Mouse (Mus musculus): ENCODE measurements around the gene Cabp2. TPM values are rescaled to one million over a fixed set of nuclear protein-coding genes. Genes with fewer than 3 reads are reported as not detected.
"Not testable (repeated sequence)": the region's sequence is repeated elsewhere in the genome, so short reads cannot be mapped to it uniquely, and the experiment has no call there.

The Cabp2 gene
- polyA plus RNA-seq, 1 experiment from 2014 or later = not detected

DNA sequence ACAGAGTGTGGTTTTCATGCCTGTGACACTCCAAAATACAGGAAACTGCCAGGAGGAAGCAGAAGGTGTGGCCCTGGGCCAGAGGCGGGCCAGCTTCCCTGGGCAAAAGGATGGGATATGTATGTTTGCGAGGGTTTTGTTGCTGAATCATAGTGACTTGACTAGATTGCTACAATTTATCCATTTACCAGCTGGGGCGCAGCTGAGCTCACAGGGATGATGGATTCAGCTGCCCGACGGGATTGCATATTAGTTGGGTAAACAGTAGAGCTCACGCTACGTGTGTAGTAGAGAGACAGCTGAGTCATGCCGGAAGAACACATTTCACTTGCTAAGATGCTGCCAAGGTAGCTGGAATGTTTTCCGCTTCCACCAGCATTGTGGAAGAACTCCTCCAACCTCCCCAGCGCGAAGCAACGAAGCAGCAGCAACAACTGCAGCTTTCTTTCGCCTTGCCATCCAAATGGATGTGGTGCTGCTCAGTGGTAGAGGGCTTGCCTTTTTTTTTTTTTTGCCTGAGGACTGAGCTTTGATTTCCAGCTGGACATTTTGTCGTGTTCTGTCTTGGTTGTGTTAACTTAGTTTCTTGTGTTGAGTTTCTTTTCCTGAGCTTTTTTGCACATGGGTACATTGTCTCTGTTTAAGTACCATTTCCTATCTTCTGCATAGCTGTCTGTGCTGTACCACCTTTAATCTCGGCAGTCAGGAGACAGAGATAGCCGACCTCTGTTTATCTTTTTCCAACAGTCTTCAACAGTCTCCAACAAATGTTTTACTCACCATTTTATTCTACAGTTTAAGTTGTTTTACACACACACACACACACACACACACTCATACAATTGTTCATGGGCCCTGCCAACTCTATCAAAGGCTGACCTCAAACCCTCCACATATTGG is 35.2 kb upstream of the Cabp2 start, which contains the start of gene Gstp2:
Gstp2 (minus strand) TSS at position 58 of the 900 bp plus-strand sequence.
- no peak for ATAC-seq (ENCODE audit: insufficient number of reproducible peaks, insufficient read depth, low FRiP score, low TSS enrichment, low read depth)
- Histone ChIP-seq H3K27me3 (no peaks in the 10 kb centered on the region), H3K4me2 (no peak within 1 kb of the TSS), H3K9me3 (peaks cover 3% of the 10 kb centered on the region; the same call in 1 of the 2 replicates), H3K4me1 (replicated peaks) (no peaks in the 10 kb centered on the region), H3K9ac (replicated peaks) (no peak within 1 kb of the TSS), H3K36me3 (no peaks in the 10 kb centered on the region), H3K27ac (0 out of 2 replicates have a peak within 1 kb of the TSS, but pooled peaks have one; percentile 4), H3K4me3 (replicated peaks) (no peak within 1 kb of the TSS)
- 64% methylated on average over 16 of the region's 16 CpGs for WGBS

DNA sequence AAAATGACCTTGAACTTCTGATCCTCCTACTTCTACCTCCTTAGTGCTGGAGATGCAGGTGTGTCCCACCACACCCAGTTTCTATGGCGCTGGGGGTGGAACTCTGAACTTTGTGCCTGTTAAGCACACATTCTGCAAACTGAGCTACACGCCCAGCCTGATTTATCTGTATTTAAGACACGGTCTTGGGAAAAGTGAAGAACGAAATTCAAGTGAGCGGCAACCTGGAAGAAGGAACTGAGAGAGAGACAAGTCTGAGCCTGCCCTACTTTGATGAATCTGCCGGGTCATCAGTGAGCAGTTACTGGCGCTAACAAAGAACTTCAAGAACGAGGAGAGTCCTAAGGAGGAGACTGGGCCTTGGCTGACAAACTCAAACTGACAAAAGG is 34.5 kb upstream of the Cabp2 start:
- Histone ChIP-seq H3K9me3 (peaks cover 3% of the 10 kb centered on the region; the same call in 1 of the 2 replicates), H3K4me1 (replicated peaks) (no peaks in the 10 kb centered on the region), H3K27me3 (no peaks in the 10 kb centered on the region), H3K36me3 (no peaks in the 10 kb centered on the region), H3K9ac (replicated peaks) (no peak overlapping the region), H3K4me3 (replicated peaks) (no peak overlapping the region), H3K27ac (0 out of 2 replicates have a peak overlapping the region, but pooled peaks have one; percentile 4), H3K4me2 (no peak overlapping the region)
- ATAC-seq (ENCODE audit: insufficient number of reproducible peaks, insufficient read depth, low FRiP score, low TSS enrichment, low read depth) = no peak
- WGBS = 75% methylated on average over 8 of the region's 8 CpGs

DNA sequence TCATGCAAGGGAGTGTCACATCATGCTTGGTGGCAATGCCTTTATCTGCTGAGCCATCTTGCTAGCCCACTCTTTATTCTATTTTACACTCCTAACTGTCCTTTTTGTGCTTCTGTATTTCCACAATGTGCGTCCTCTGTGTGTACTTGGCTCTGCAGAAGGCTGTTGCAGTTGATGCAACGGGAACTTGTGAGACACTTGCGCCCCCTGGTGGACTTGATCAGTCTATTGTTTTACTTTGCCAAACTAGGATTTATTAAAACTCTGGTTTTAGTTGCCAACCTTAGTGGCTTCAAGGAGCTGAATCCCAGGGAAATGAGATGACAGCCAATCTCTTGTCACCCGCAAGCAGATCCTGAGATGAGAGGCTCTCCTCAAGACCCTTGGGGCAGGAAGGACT is 33.5 kb upstream of the Cabp2 start:
- no peak for ATAC-seq (ENCODE audit: insufficient number of reproducible peaks, insufficient read depth, low FRiP score, low TSS enrichment, low read depth)
- Histone ChIP-seq H3K36me3 (no peaks in the 10 kb centered on the region), H3K4me2 (no peak overlapping the region), H3K27ac (no peak overlapping the region), H3K4me1 (replicated peaks) (no peaks in the 10 kb centered on the region), H3K9me3 (peaks cover 3% of the 10 kb centered on the region; the same call in 1 of the 2 replicates), H3K27me3 (no peaks in the 10 kb centered on the region), H3K9ac (replicated peaks) (no peak overlapping the region), H3K4me3 (replicated peaks) (no peak overlapping the region)
- 20% methylated on average over 4 of the region's 4 CpGs for WGBS

DNA sequence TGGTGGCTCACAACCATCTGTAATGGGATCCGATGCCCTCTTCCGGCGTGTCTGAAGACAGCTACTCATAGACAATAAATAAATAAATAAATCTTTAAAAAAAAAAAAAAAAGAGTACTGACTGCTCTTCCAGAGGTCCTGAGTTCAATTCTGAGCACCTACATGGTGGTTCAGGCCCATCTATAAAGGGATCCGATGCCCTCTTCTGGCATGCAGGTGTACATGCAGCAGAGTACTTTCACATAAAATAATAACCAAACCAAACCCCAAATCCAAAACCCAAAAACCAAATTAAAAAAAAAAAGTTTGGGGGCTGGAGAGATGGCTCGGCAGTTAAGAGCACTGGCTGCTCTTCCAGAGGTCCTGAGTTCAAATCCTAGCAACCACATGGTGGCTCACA is 32.3 kb upstream of the Cabp2 start:
- H3K4me1 ChIP-seq (replicated peaks); H3K27me3 ChIP-seq; H3K36me3 ChIP-seq; H3K27ac ChIP-seq; H3K4me3 ChIP-seq (replicated peaks); H3K4me2 ChIP-seq; H3K9me3 ChIP-seq; H3K9ac ChIP-seq (replicated peaks); ATAC-seq (ENCODE audit: insufficient number of reproducible peaks, insufficient read depth, low FRiP score, low TSS enrichment, low read depth): not testable (repeated sequence)
- 81% methylated on average over 5 of the region's 5 CpGs for WGBS

DNA sequence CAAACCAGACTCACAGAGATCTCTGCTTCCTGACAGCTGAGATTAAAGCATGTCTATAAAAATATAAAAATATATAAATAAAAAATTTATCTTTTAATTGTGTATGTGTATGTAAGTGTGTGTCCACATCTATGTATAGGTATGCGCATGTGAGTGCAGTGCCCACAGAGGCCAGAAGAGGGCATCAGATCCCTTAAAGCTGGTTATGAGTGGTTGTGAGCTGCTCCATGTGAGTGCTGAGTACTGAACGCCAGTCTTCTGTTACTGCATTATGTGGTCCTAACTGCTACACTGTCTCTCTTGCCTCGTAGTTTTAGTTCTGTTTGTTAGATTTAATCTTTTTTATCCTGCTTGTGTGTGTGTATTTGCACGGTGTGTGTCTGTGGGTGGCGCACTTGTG is 30.4 kb upstream of the Cabp2 start:
- Histone ChIP-seq H3K4me1 (replicated peaks) (no peaks in the 10 kb centered on the region), H3K36me3 (no peaks in the 10 kb centered on the region), H3K4me2 (no peak overlapping the region), H3K4me3 (replicated peaks) (no peak overlapping the region), H3K27me3 (no peaks in the 10 kb centered on the region), H3K9ac (replicated peaks) (no peak overlapping the region), H3K9me3 (peaks cover 3% of the 10 kb centered on the region; the same call in 1 of the 2 replicates), H3K27ac (no peak overlapping the region)
- no peak for ATAC-seq (ENCODE audit: insufficient number of reproducible peaks, insufficient read depth, low FRiP score, low TSS enrichment, low read depth)
- 92% methylated on average over 5 of the region's 5 CpGs for WGBS

DNA sequence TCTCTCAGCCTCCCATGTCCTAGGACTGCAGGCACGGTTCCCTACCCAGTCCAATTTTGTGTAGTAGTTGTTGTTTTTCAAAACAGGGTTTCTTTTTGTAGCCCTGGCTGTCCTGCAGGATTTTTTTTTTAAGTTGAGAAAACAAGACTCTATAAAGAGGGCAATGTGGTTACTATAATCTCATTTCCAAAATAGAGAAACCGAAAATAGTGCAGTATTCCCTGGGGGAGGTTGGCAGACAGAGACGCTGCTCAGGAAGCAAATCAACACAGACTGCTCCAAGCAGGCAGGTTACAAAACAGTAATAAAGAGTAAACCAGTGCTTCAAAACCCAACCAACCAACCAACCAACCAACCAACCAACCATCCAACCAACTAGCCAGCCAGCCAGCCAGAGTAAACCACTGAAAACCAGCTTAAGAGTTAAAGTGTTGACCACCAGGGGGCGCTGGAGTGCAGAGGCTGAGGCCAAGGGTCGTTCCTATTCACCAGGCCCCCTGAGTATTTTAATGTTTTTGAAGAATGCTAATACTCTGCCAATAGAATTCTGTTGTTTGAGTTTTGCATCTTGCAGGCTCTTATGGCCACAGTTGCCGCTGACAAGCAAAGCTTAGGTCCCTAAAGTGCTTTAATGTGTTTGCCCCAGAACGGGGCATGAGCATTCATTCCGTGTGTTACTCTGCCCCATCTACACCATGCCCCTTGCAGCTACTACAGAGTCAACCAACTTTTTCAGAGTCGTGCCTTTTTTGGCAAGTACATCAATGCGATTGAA is 29.4 kb upstream of the Cabp2 start:
- Histone ChIP-seq H3K27me3 (no peaks in the 10 kb centered on the region), H3K4me1 (replicated peaks) (no peaks in the 10 kb centered on the region), H3K9ac (replicated peaks) (no peak overlapping the region), H3K36me3 (no peaks in the 10 kb centered on the region), H3K4me3 (replicated peaks) (no peak overlapping the region), H3K9me3 (peaks cover 3% of the 10 kb centered on the region; the same call in 1 of the 2 replicates), H3K27ac (no peak overlapping the region), H3K4me2 (no peak overlapping the region)
- WGBS = 55% methylated on average over 10 of the region's 10 CpGs
- no peak for ATAC-seq (ENCODE audit: insufficient number of reproducible peaks, insufficient read depth, low FRiP score, low TSS enrichment, low read depth)

DNA sequence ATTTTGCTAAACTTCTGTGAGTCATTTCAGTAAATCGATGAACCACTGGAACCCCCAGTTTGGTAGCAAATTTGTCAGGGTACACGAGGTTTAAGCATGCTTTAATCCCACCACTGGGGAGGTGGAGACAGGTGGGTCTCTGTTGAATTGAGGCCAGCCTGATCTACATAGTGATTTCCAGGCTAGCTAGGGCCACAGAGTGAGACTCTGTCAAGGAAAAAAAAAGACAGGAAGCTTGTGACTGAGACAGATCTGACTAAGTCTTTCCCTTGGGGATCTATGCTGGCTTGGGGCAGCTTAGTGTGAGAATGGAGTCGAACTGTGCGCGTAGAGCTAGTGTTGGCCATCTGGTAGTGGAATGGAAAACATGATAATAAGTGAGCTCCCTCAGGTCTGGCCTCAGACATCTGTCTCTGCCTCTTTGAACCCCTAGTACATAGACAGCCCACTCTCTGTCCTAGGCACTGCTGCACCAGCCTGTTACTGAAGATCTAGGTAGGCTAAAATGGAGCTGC is 28.8 kb upstream of the Cabp2 start:
- Histone ChIP-seq H3K4me1 (replicated peaks) (no peaks in the 10 kb centered on the region), H3K9me3 (peaks cover 3% of the 10 kb centered on the region; the same call in 1 of the 2 replicates), H3K27ac (no peak overlapping the region), H3K9ac (replicated peaks) (no peak overlapping the region), H3K4me2 (no peak overlapping the region), H3K27me3 (no peaks in the 10 kb centered on the region), H3K36me3 (no peaks in the 10 kb centered on the region), H3K4me3 (replicated peaks) (no peak overlapping the region)
- ATAC-seq (ENCODE audit: insufficient number of reproducible peaks, insufficient read depth, low FRiP score, low TSS enrichment, low read depth) = no peak
- WGBS = 85% methylated on average over 5 of the region's 5 CpGs

DNA sequence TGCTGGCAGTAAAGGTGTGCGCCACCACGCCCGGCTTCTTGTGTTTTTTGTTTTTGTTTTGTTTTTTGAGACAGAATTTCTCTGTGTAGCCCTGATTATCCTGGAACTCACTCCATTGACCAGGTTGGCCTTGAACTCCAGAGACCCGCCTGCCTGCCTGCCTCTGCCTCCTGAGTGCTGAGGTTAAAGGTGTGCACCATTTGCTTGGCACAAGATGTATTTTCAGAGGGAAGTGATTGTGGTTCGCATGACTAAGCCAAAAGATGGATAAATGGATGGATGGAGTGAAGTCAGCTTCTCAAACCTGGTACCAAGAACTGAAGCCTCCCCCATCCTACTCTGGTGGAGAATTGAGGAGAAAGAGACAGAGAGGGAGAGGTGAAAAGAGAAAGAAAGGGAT is 26.8 kb upstream of the Cabp2 start:
- no peaks in the 10 kb centered on the region for H3K36me3 ChIP-seq
- no peak overlapping the region for H3K4me2 ChIP-seq
- 86% methylated on average over 5 of the region's 5 CpGs for WGBS
- H3K4me1 ChIP-seq (replicated peaks) = no peaks in the 10 kb centered on the region
- no peak overlapping the region for H3K9ac ChIP-seq (replicated peaks)
- H3K4me3 ChIP-seq (replicated peaks) = no peak overlapping the region
- no peak overlapping the region for H3K27ac ChIP-seq
- H3K27me3 ChIP-seq = no peaks in the 10 kb centered on the region
- H3K9me3 ChIP-seq = peaks cover 3% of the 10 kb centered on the region; the same call in 1 of the 2 replicates
- no peak for ATAC-seq (ENCODE audit: insufficient number of reproducible peaks, insufficient read depth, low FRiP score, low TSS enrichment, low read depth)

DNA sequence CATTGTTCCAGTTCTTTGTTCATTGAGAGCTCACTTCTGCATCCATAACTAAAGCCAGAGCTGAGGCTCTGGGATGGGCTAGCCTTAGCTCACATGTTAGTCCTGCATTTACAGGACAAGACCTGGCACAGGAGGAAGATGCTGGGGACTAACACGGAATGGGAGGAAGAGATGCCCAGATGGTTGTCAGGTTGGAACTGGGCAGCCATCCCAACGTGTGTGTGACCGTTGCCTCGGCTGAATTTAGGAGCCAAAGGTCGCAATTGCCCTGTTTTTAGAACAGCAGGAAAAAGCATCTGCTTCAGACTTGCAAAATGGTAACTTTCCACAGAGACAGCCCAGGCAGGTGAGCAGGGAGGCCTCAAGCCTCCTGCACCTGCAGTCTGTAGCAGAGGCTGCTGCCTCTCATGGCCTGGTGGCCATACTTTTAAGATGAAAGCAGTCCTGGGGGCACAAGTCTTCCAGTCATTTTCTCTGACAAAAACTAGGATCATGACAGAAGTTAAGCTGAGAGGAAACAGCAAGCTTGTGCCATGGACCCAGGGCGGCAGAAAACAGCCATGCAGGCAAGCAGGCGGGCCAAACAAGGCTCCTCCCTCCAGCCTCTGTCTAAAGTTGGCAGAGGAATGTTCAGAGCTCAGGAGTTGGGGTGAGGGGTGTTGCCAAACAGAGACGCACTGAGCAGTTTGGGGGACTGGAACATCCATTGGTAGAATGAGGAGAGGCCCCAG is 26.0 kb upstream of the Cabp2 start:
- Histone ChIP-seq H3K9ac (replicated peaks) (no peak overlapping the region), H3K4me1 (replicated peaks) (no peaks in the 10 kb centered on the region), H3K4me2 (no peak overlapping the region), H3K27ac (no peak overlapping the region), H3K27me3 (no peaks in the 10 kb centered on the region), H3K36me3 (no peaks in the 10 kb centered on the region), H3K4me3 (replicated peaks) (no peak overlapping the region), H3K9me3 (peaks cover 3% of the 10 kb centered on the region; the same call in 1 of the 2 replicates)
- ATAC-seq (ENCODE audit: insufficient number of reproducible peaks, insufficient read depth, low FRiP score, low TSS enrichment, low read depth) = no peak
- 71% methylated on average over 8 of the region's 8 CpGs for WGBS

DNA sequence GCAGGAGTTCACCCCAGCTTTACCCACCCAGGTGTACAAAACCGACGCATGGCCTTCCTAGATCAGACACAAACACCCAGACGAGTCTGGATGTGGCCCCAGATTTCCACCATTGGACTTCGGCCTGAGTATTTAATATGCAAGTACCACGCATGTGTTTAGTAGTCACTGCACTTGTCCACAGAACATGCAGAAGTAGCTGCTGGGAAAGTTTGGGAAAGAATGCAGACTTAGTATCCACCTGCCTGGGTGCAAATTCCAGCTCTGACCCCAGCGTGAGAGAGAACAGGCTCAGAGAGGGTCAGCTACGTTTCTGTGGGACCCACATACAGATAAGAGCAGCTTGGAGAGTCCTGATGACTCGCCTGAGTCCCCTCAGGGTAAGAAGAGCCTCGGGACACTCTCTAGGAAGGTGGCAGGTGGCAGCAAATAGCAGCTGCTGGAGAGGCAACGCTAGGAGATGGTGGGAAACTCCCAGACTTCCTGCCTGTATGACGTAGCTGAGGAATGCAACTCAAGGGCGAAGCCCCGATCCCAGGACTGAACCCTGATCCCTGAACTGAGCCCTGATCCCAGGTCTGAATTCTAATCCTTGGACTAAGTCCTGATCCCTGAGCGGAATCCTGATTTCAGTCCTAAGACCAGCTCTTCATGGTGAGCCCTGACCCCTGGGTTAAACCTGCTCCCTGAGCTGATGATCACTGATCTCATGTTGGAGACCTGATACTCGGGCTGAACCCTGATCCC is 25.3 kb upstream of the Cabp2 start:
- ATAC-seq (ENCODE audit: insufficient number of reproducible peaks, insufficient read depth, low FRiP score, low TSS enrichment, low read depth) = no peak
- H3K36me3 ChIP-seq = no peaks in the 10 kb centered on the region
- H3K4me3 ChIP-seq (replicated peaks) = no peak overlapping the region
- no peaks in the 10 kb centered on the region for H3K4me1 ChIP-seq (replicated peaks)
- WGBS = 61% methylated on average over 15 of the region's 15 CpGs
- H3K9me3 ChIP-seq = peaks cover under 1% of the 10 kb centered on the region; the same call in 1 of the 2 replicates
- H3K4me2 ChIP-seq = no peak overlapping the region
- no peak overlapping the region for H3K27ac ChIP-seq
- no peaks in the 10 kb centered on the region for H3K27me3 ChIP-seq
- H3K9ac ChIP-seq (replicated peaks) = no peak overlapping the region

Measured in limb, embryonic 12.5 days (tissue).